Mouse (Mus musculus): Measurements from ENCODE around the gene Tekt3.

DNA sequence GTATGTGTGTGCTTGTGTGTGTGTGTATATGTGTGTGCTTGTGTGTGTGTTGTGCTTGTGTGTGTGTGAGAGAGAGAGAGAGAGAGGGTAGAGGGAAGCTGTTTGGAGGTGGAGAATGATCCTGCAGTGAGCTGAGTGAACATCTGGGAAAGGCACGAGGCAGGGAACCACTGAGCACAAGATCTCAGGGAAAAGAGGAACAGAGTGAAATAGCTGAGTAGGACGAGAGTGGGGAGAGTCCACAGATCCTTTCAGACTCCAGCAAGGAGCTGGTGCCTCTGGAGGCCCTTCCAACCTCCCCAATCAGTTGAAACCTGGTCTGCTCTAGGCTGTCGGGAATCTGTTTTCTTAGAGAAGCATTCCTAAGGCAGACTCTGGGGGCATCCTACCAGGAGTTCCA, 77.3 kb downstream of the Tekt3 start:
- TF ChIP-seq POLR2A (IDR thresholded peaks at IDR 0.05; ENCODE audit: low read depth, low read length) (no peak), CTCF (IDR thresholded peaks at IDR 0.05; ENCODE audit: borderline replicate concordance, insufficient read depth, low read length) (no peak)

Data from embryonic fibroblast, embryonic 13.5 days (primary cell).